Mouse (Mus musculus): ENCODE measurements at regions not wholly inside any gene's neighbourhood (a gene's known extent, or its start where the extent isn't known, plus 50 kb on each side); places are given as distances from the start of the nearest gene placed in this dataset.

DNA sequence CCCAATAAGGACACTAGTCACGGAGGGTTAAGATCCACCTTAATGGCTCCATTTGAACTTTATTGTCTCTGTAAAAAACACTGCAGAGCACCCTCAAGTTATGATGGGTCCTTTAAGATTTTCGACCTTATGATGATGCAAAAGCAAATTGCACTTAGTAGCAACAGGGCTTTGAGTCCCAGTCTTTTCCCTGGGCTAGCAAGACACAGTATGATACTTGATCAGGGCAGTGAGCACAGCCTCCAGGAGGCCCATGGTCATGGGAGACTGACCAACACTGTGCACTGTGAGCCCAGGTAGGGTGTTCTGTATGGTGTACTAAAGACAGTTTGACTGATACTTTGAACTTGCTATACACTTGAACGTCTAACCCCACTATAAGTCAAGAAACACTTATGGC, 73.4 kb upstream of the Lnx1 start:
- DNase-seq (ENCODE audit: extremely low spot score, low read depth, low spot score), result no peak

DNA sequence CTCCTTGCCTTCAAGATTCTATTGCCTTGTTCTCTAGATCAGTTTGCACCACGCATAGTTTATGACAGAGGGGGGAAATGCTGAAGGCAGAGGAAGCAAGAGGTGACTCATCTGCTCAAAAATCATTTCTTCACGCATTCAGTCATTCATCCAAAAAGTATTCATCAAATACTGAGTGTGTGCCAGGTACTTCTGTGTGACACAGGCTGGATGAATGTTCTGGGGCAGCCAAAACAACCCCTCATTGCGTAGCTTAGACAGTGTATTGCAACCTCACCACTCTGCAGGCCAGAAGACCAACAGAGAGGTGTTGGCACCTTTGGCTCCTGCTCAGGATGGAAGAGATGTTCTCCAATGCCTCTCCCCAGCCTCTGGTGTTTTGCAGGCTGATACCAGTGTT, 72.9 kb upstream of the Lnx1 start:
- no peak for DNase-seq (ENCODE audit: extremely low spot score, low read depth, low spot score)

DNA sequence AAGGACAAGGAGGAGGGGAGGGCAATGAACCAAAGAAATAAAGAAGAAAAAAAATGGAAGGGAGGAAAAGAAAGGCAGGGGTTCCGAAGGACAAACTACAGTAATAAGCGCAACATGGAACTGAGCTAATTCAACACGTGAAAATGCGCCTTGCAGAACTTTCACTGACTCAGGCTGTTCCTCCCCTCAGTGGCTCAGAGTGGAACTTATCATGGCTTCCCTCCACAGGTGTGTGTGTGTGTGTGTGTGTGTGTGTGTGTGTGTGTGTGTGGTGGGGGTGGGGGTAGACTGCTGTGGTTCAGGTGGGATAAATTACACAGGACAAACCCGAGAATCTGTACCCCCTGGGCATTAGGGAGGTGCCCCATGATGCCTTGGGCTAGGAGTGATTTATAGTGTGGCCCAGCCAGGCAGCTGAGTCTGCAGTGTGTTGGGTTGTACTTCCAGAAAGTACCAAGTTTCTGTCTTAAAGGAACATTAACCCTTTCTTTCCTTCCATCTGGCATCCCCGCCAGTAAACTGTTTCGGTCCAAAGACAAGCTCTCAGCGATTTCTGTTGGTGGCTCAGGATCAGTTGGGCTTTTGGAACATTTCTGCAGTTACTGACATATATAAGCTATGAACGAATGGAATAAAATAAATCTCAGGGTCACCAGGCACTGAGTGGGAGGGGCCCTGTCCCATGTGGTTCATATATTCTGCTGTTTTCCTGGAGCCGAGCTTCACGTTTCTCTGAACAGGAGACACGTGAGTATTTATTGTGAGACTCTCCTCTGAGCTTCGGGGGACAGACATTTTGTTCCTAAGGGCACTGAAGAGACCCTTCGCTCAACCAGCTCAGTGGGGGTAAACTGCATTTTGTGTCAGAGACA, 71.1 kb upstream of the Lnx1 start:
- no peak for DNase-seq (ENCODE audit: extremely low spot score, low read depth, low spot score)

DNA sequence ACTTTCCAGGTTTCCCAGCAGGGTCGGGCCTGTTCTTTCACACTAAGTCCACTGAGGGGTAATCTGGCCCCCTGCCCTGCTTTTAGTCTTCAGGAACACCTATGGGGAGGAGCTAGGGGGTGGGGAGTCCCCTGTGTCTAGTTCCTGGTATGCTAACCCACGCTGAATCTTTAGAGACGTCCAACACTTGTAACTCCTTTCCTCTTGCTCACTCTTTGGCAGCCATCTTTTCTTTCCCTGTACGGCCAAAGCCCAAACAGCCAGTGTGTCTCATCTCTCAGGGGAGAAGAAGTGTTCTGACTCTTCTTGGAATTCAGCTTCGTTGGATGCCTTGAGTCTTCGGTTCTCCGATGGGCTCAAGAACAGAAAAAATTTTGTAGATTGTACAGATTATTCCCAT, 68.4 kb upstream of the Lnx1 start:
- no peak for DNase-seq (ENCODE audit: extremely low spot score, low read depth, low spot score)

DNA sequence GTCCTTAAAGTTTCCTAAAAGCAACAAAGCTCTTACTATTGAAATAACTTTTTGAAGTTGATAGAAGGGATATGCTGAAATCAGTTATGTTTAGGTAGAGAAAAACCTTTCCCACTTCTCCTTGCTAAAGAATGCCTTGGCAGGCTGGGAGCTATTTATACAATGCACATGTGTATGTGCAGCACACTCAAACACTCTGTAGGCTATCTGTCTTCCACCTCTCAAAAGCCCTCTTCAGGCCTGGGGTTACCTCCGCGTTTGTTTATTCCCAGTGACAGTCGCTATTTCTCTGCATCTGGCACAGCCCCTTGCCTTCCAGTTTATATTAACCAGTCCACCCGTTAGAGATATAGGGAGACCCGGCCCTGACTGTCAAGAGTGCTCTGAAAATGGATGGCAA, 66.3 kb upstream of the Lnx1 start:
- no peak for DNase-seq (ENCODE audit: extremely low spot score, low read depth, low spot score)

DNA sequence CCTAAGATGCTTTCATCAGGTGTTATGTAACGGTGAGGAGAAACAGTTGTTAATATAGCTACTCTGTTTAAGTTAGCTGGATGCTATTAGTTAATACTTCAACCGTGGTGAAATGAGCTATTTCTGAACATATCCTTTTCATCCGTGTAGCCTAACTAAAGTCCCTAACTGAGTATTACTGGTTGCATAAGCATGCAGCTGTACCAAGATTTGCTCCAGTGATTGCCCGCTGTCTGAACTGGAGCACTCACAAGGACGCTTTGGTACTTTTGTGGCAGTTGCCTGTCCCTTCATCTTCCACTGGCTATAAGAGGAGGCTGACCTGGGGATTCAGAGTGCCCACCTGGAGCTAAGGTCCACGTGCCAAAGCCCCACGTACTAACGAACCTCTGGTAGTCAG, 65.3 kb upstream of the Lnx1 start:
- DNase-seq (ENCODE audit: extremely low spot score, low read depth, low spot score), result no peak

DNA sequence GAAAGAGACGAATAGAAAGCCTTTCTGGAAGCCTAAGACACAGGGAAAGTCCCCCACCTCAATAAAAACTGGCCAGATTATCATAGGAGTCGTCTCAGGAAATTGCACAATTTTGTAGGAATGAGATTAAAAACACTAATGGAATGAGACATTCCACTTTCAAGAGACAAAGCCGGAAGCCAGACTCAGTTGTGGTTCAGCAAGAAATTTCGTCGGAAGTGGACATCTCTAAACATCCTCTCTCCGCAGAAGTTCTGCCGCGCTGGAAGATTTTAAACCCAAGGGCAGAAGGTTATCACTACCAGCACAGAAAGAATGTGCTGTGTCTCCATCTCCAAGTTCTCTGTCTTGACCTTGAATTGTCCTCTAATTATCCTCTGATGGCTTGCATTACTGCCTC, 63.5 kb upstream of the Lnx1 start:
- DNase-seq (ENCODE audit: extremely low spot score, low read depth, low spot score), result no peak

DNA sequence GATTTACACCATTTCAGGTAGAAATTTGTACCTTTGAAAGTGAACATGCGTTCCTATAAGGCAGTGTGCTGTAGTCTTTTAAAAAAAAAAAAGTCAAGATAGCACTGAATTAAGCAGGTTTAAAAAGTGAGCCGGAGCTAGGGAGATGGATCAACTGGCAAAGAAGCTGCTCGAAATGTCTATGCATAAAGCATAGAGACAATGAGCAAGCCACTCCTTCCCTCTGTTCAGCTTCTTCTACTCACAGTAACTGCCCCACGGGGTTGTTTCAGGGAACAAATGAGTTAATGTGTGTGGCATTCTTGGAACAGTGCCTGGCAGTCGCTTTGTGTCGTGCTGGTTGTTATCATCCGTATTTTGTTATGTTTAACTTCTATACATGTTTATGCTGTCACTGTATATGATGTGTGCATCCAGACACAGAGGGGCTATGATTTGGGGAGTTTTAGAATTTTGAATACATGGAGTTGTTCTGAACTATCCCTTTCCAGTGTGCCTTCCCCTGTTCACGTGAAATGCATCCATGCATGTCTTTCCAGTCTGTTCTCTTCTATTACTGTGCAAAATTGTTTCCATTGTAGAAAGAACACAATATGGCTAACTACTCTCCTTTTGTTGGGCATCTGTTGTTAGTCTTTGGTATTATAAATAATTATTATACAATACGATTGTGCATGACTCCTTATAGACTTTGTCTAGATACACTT, 62.5 kb upstream of the Lnx1 start:
- DNase-seq (ENCODE audit: extremely low spot score, low read depth, low spot score), result no peak

DNA sequence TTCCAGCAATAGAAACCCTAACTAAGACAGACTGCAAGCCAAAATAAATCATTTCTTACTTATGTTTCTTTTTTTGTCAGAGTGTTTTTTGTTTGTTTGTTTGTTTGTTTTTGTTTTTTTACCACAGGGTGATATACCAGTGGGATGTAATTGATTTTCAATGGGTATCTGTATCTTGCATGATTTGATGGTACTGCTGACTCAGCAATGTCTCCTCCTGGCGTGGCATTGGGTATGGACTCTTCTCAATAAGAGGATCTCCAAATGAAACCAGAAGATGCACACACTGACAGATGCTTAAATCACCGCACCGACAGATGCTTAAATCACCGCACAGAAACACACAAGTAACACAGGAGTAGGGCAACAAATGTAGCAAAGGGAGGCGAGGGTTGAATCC, 54.8 kb upstream of the Lnx1 start:
- no peak for DNase-seq (ENCODE audit: extremely low spot score, low read depth, low spot score)

DNA sequence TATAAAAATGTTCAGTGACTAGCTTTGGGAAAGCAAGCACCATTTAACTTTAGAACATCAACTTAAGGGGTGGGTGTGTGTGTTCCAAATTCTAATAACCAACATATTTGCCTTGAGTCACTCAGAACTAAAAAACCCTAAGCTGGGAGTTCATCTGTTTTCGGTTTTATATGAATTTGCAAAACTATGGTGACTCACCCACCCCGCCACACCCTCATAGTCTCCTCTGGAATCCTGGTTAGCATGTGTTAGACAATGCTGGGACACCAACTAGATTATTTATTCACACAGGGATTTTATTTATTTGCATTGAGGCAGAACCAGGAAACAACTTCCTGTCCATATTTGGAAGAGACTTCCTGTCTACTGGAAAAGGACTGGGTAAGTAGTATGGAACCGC, 50.2 kb upstream of the Lnx1 start:
- DNase-seq (ENCODE audit: extremely low spot score, low read depth, low spot score), result no peak
